Mouse (Mus musculus) spleen, adult 2 months (tissue): ENCODE data around the gene Tsc2.

Experiments used
- CTCF ChIP-seq: fragments of 200-500 bp; IDR thresholded peaks from 2 replicates; pipeline ENCODE4 v1.5.1; 2011; ENCODE audit warnings: mild to moderate bottlenecking, inconsistent platforms; ENCODE audit not compliant: insufficient read depth, insufficient read length, insufficient replicate concordance; ENCODE audit errors: extremely low read depth
- POLR2A ChIP-seq: fragments of 200-500 bp; IDR thresholded peaks from 2 replicates; pipeline ENCODE4 v1.6.1; 2011; ENCODE audit warnings: low read depth, low read length, inconsistent platforms

- TF ChIP-seq CTCF (no peak), POLR2A (no peak)
These were observed 68.0 kb downstream of the Tsc2 start for GRCm38 (mm10) chr17:24564422-24564821.
